Mouse (Mus musculus): ENCODE data around the gene Gan.

DNA sequence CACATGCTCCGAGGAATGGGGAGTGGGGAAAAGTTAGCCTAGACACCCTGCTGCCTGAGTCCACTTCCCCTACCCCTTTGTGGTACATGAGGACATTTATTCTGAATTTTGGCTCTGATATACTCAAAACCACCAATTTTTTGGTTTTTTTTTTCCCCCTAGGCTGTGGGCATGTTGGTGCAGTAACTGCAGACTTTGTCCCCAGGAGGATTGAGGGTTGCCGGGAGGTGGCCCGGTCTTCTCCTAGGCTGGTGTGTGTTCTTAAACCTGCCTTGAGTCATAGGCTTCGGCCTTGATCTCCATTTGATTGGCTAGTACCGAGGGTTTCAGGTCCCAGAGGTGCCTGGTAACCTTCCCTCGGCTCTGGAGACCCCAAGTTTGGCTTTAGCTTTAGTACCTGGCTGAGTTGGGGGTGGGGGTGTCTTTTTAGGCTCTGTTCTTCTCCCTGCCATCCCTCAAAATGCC is 100.7 kb downstream of the Gan start:
- no peak for TF ChIP-seq GATA1 (IDR thresholded peaks at IDR 0.05; ENCODE audit: borderline replicate concordance, low read length)
- TF ChIP-seq FLI1 (IDR thresholded peaks at IDR 0.05; ENCODE audit: low read length), result no peak
